Mouse (Mus musculus): ENCODE data around the gene Epb41l3.

GRCm38 (mm10) chr17:69309872-69310271 is 234.4 kb downstream of the Epb41l3 start:
- no peak for TF ChIP-seq CTCF (IDR thresholded peaks at IDR 0.05; ENCODE audit: insufficient read depth, low read depth, low read length)
- no peak for TF ChIP-seq POLR2A (IDR thresholded peaks at IDR 0.05; ENCODE audit: insufficient read depth, low read depth, low read length)
